Mouse (Mus musculus): ENCODE results near the gene Ppp6r3. TPM values are rescaled to one million over a fixed set of nuclear protein-coding genes. Genes with fewer than 3 reads are reported as not detected.

The Ppp6r3 gene
- polyA plus RNA-seq, 1 experiment from 2014 or later = 65.4 TPM

- no peak overlapping the region for H3K4me3 ChIP-seq
- no peaks in the 10 kb centered on the region for H3K9me3 ChIP-seq
- H3K4me1 ChIP-seq = no peaks in the 10 kb centered on the region
- WGBS = 90% methylated on average over 8 of the region's 8 CpGs
- H3K4me2 ChIP-seq = no peak overlapping the region
- H3K36me3 ChIP-seq (replicated peaks) = peaks cover 26% of the 10 kb centered on the region
- no peaks in the 10 kb centered on the region for H3K27me3 ChIP-seq (replicated peaks)
- H3K9ac ChIP-seq = no peak overlapping the region
- no peak for ATAC-seq (replicated peaks)
- no peak overlapping the region for H3K27ac ChIP-seq
These were observed 95.4 kb downstream of the Ppp6r3 start for GRCm38 (mm10) chr19:3480101-3480500.

GRCm38 (mm10) chr19:3476996-3477395 is 98.6 kb downstream of the Ppp6r3 start:
- Histone ChIP-seq H3K27ac (no peak overlapping the region), H3K9ac (no peak overlapping the region), H3K27me3 (replicated peaks) (no peaks in the 10 kb centered on the region), H3K4me1 (no peaks in the 10 kb centered on the region), H3K36me3 (replicated peaks) (peaks cover 15% of the 10 kb centered on the region; the same call in 1 of the 2 replicates), H3K4me3 (no peak overlapping the region), H3K4me2 (no peak overlapping the region), H3K9me3 (no peaks in the 10 kb centered on the region)
- ATAC-seq (replicated peaks) = no peak
- WGBS = 97% methylated on average over 3 of the region's 3 CpGs

- Histone ChIP-seq H3K4me3 (no peak overlapping the region), H3K4me2 (no peak overlapping the region), H3K9me3 (no peaks in the 10 kb centered on the region), H3K36me3 (replicated peaks) (peaks cover 55% of the 10 kb centered on the region), H3K27me3 (replicated peaks) (no peaks in the 10 kb centered on the region), H3K4me1 (no peaks in the 10 kb centered on the region), H3K9ac (no peak overlapping the region), H3K27ac (no peak overlapping the region)
- WGBS = 97% methylated on average over 2 of the region's 2 CpGs
- ATAC-seq (replicated peaks) = no peak
These were observed 104.3 kb downstream of the Ppp6r3 start for GRCm38 (mm10) chr19:3471218-3471617.

- Histone ChIP-seq H3K9ac (no peak overlapping the region), H3K27me3 (replicated peaks) (no peaks in the 10 kb centered on the region), H3K4me1 (no peaks in the 10 kb centered on the region), H3K9me3 (no peaks in the 10 kb centered on the region), H3K4me3 (no peak overlapping the region), H3K36me3 (replicated peaks) (peaks cover 85% of the 10 kb centered on the region), H3K27ac (no peak overlapping the region), H3K4me2 (no peak overlapping the region)
- 91% methylated on average over 7 of the region's 7 CpGs for WGBS
- ATAC-seq (replicated peaks) = no peak
These were observed 108.0 kb downstream of the Ppp6r3 start for GRCm38 (mm10) chr19:3467574-3467973.

GRCm38 (mm10) chr19:3459986-3460385 is 115.6 kb downstream of the Ppp6r3 start:
- 94% methylated on average over 3 of the region's 3 CpGs for WGBS
- ATAC-seq (replicated peaks) = no peak
- Histone ChIP-seq H3K27me3 (replicated peaks) (no peaks in the 10 kb centered on the region), H3K9ac (no peak overlapping the region), H3K4me2 (no peak overlapping the region), H3K9me3 (no peaks in the 10 kb centered on the region), H3K36me3 (replicated peaks) (peaks cover 83% of the 10 kb centered on the region), H3K27ac (no peak overlapping the region), H3K4me3 (no peak overlapping the region), H3K4me1 (no peaks in the 10 kb centered on the region)

GRCm38 (mm10) chr19:3458331-3459099 is 117.0 kb downstream of the Ppp6r3 start:
- Histone ChIP-seq H3K27ac (no peak overlapping the region), H3K9ac (no peak overlapping the region), H3K36me3 (replicated peaks) (peaks cover 78% of the 10 kb centered on the region), H3K4me1 (no peaks in the 10 kb centered on the region), H3K9me3 (no peaks in the 10 kb centered on the region), H3K4me3 (no peak overlapping the region), H3K27me3 (replicated peaks) (no peaks in the 10 kb centered on the region), H3K4me2 (no peak overlapping the region)
- 94% methylated on average over 6 of the region's 6 CpGs for WGBS
- no peak for ATAC-seq (replicated peaks)

GRCm38 (mm10) chr19:3457700-3458099 is 117.8 kb downstream of the Ppp6r3 start:
- Histone ChIP-seq H3K4me1 (no peaks in the 10 kb centered on the region), H3K9me3 (no peaks in the 10 kb centered on the region), H3K4me3 (no peak overlapping the region), H3K36me3 (replicated peaks) (peaks cover 71% of the 10 kb centered on the region), H3K4me2 (no peak overlapping the region), H3K9ac (no peak overlapping the region), H3K27ac (no peak overlapping the region), H3K27me3 (replicated peaks) (no peaks in the 10 kb centered on the region)
- WGBS = 95% methylated on average over 4 of the region's 4 CpGs
- ATAC-seq (replicated peaks) = no peak

GRCm38 (mm10) chr19:3451649-3452048 is 123.9 kb downstream of the Ppp6r3 start:
- H3K36me3 ChIP-seq (replicated peaks) = peaks cover 24% of the 10 kb centered on the region
- H3K4me3 ChIP-seq = no peak overlapping the region
- H3K4me2 ChIP-seq = no peak overlapping the region
- WGBS = 51% methylated on average over 6 of the region's 6 CpGs
- H3K9me3 ChIP-seq = no peaks in the 10 kb centered on the region
- ATAC-seq (replicated peaks) = peak; percentile 57; the same call in 1 of the 2 replicates
- H3K27me3 ChIP-seq (replicated peaks) = no peaks in the 10 kb centered on the region
- peaks cover 9% of the 10 kb centered on the region for H3K4me1 ChIP-seq
- H3K9ac ChIP-seq = no peak overlapping the region
- H3K27ac ChIP-seq = peak overlapping the region; percentile 7; the same call in 1 of the 2 replicates

GRCm38 (mm10) chr19:3451170-3451569 is 124.4 kb downstream of the Ppp6r3 start:
- no peaks in the 10 kb centered on the region for H3K27me3 ChIP-seq (replicated peaks)
- 25% methylated on average over 6 of the region's 6 CpGs for WGBS
- ATAC-seq (replicated peaks) = peak; percentile 83

GRCm38 (mm10) chr19:3450714-3451113 is 124.8 kb downstream of the Ppp6r3 start:
- no peak overlapping the region for H3K4me3 ChIP-seq
- peak; percentile 37; the same call in 1 of the 2 replicates for ATAC-seq (replicated peaks)
- H3K9me3 ChIP-seq = no peaks in the 10 kb centered on the region
- no peak overlapping the region for H3K9ac ChIP-seq
- H3K27me3 ChIP-seq (replicated peaks) = no peaks in the 10 kb centered on the region
- no peak overlapping the region for H3K27ac ChIP-seq
- H3K4me1 ChIP-seq = peaks cover 9% of the 10 kb centered on the region
- WGBS = 93% methylated on average over 3 of the region's 3 CpGs
- H3K36me3 ChIP-seq (replicated peaks) = peaks cover 15% of the 10 kb centered on the region; the same call in 1 of the 2 replicates
- no peak overlapping the region for H3K4me2 ChIP-seq

More at GRCm38 (mm10) chr19:3451170-3451569, 124.4 kb downstream of the Ppp6r3 start:
- Histone ChIP-seq H3K36me3 (replicated peaks) (peaks cover 20% of the 10 kb centered on the region; the same call in 1 of the 2 replicates), H3K27ac (peak overlapping the region; percentile 7; the same call in 1 of the 2 replicates), H3K9me3 (no peaks in the 10 kb centered on the region), H3K9ac (no peak overlapping the region), H3K4me2 (no peak overlapping the region), H3K4me1 (peaks cover 9% of the 10 kb centered on the region), H3K4me3 (no peak overlapping the region)

GRCm38 (mm10) chr19:3449248-3449647 is 126.3 kb downstream of the Ppp6r3 start:
- H3K4me1 ChIP-seq = peaks cover 9% of the 10 kb centered on the region
- no peak overlapping the region for H3K4me2 ChIP-seq
- H3K36me3 ChIP-seq (replicated peaks) = 0 out of 2 replicates have a peak, but pooled peaks cover 2% of the 10 kb centered on the region
- no peak overlapping the region for H3K4me3 ChIP-seq
- ATAC-seq (replicated peaks) = no peak
- H3K9me3 ChIP-seq = no peaks in the 10 kb centered on the region
- no peak overlapping the region for H3K27ac ChIP-seq
- 81% methylated on average over 3 of the region's 3 CpGs for WGBS
- H3K27me3 ChIP-seq (replicated peaks) = no peaks in the 10 kb centered on the region
- H3K9ac ChIP-seq = no peak overlapping the region

- Histone ChIP-seq H3K9ac (no peak overlapping the region), H3K36me3 (replicated peaks) (no peaks in the 10 kb centered on the region), H3K4me3 (no peak overlapping the region), H3K27me3 (replicated peaks) (no peaks in the 10 kb centered on the region), H3K9me3 (no peaks in the 10 kb centered on the region), H3K27ac (no peak overlapping the region), H3K4me2 (no peak overlapping the region), H3K4me1 (peaks cover 9% of the 10 kb centered on the region)
- ATAC-seq (replicated peaks) = no peak
- 67% methylated on average over 3 of the region's 3 CpGs for WGBS
These were observed 128.2 kb downstream of the Ppp6r3 start for GRCm38 (mm10) chr19:3447348-3447747.

GRCm38 (mm10) chr19:3441092-3441491 is 134.5 kb downstream of the Ppp6r3 start:
- Histone ChIP-seq H3K36me3 (replicated peaks) (no peaks in the 10 kb centered on the region), H3K9ac (no peak overlapping the region), H3K4me1 (no peaks in the 10 kb centered on the region), H3K27ac (0 out of 2 replicates have a peak overlapping the region, but pooled peaks have one; percentile 17), H3K4me3 (no peak overlapping the region), H3K27me3 (replicated peaks) (no peaks in the 10 kb centered on the region), H3K9me3 (no peaks in the 10 kb centered on the region), H3K4me2 (no peak overlapping the region)
- 50% methylated on average over 10 of the region's 10 CpGs for WGBS
- ATAC-seq (replicated peaks) = 0 out of 2 replicates have a peak, but pooled peaks have one; percentile 50
